Mouse (Mus musculus): ENCODE measurements at regions not wholly inside any gene's neighbourhood (a gene's known extent, or its start where the extent isn't known, plus 50 kb on each side); places are given as distances from the start of the nearest gene placed in this dataset.

- no peak for DNase-seq
Measured at GRCm38 (mm10) chr15:24929742-24930141, 483.8 kb downstream of the Basp1 start.

- no peak for DNase-seq
Measured at GRCm38 (mm10) chr15:24911866-24912265, 501.7 kb downstream of the Basp1 start.

GRCm38 (mm10) chr15:24911466-24911865 is 502.1 kb downstream of the Basp1 start:
- no peak for DNase-seq

GRCm38 (mm10) chr15:24906957-24907356 is 506.6 kb downstream of the Basp1 start:
- DNase-seq, result no peak

- no peak for DNase-seq
Measured at GRCm38 (mm10) chr15:24878846-24879245, 534.7 kb downstream of the Basp1 start.

- DNase-seq, result no peak
Measured at GRCm38 (mm10) chr15:24877711-24878598, 535.6 kb downstream of the Basp1 start.

GRCm38 (mm10) chr15:24876157-24876731 is 537.3 kb downstream of the Basp1 start:
- DNase-seq, result no peak

- DNase-seq, result no peak
Measured at GRCm38 (mm10) chr15:24840271-24840670, 573.3 kb downstream of the Basp1 start.

GRCm38 (mm10) chr15:24838390-24838789 is 575.2 kb downstream of the Basp1 start:
- no peak for DNase-seq

GRCm38 (mm10) chr15:24827881-24828280 is 585.7 kb downstream of the Basp1 start:
- DNase-seq, result no peak

GRCm38 (mm10) chr15:24827259-24827658 is 586.3 kb downstream of the Basp1 start:
- DNase-seq, result no peak

GRCm38 (mm10) chr15:24796836-24797235 is 616.7 kb downstream of the Basp1 start:
- DNase-seq, result no peak

GRCm38 (mm10) chr15:24793381-24793780 is 620.2 kb downstream of the Basp1 start:
- DNase-seq, result no peak

- no peak for DNase-seq
Measured at GRCm38 (mm10) chr15:24786336-24786735, 627.2 kb downstream of the Basp1 start.

- DNase-seq, result no peak
Measured at GRCm38 (mm10) chr15:24778234-24778633, 635.3 kb downstream of the Basp1 start.

- DNase-seq, result no peak
Measured at GRCm38 (mm10) chr15:24751480-24752157, 661.9 kb downstream of the Basp1 start.

- DNase-seq, result no peak
Measured at GRCm38 (mm10) chr15:24743240-24743639, 670.3 kb downstream of the Basp1 start.

GRCm38 (mm10) chr15:24725170-24725569 is 688.4 kb downstream of the Basp1 start:
- DNase-seq, result no peak

- no peak for DNase-seq
Measured at GRCm38 (mm10) chr15:24724664-24725063, 688.9 kb downstream of the Basp1 start.

- no peak for DNase-seq
Measured at GRCm38 (mm10) chr15:24720346-24720745, 693.2 kb downstream of the Basp1 start.

GRCm38 (mm10) chr15:24682167-24682566 is 731.4 kb downstream of the Basp1 start:
- no peak for DNase-seq

- DNase-seq, result no peak
Measured at GRCm38 (mm10) chr15:24648938-24649337, 764.6 kb downstream of the Basp1 start.

- no peak for DNase-seq
Measured at GRCm38 (mm10) chr15:24635620-24636019, 777.9 kb downstream of the Basp1 start.

- DNase-seq, result no peak
Measured at GRCm38 (mm10) chr15:24596242-24596641, 817.3 kb downstream of the Basp1 start.

Data from lung, adult 18-20 months (tissue).